Mouse (Mus musculus) granulocyte monocyte progenitor cell, adult 5-6 weeks (primary cell): ENCODE results near the gene Ube4a. TPM values are rescaled to one million over a fixed set of nuclear protein-coding genes. Genes with fewer than 3 reads are reported as not detected.

Source experiments
- ATAC-seq: replicated peaks from 2 replicates; pipeline ENCODE4 v1.8.0; 2016; ENCODE audit warnings: mild to moderate bottlenecking, moderate TSS enrichment, inconsistent platforms; ENCODE audit not compliant: poor library complexity, severe bottlenecking
- total RNA-seq, 2 experiments: library from RNA; stranded (forward) in 1 of 2; stranded (reverse) in 1 of 2; fragments of 200-712, 200-1000 nt in 1 of 2; fragments of >200 nt in 1 of 2; fragmentation: Nextera tagmentation in 1 of 2; gene quantifications; 2 replicates each; pipeline ENCODE4 v1.2.3; 2014 to 2017

Ube4a gene
- total RNA-seq, 2 experiments from 2014 or later = 28.5 to 49.8 TPM

DNA sequence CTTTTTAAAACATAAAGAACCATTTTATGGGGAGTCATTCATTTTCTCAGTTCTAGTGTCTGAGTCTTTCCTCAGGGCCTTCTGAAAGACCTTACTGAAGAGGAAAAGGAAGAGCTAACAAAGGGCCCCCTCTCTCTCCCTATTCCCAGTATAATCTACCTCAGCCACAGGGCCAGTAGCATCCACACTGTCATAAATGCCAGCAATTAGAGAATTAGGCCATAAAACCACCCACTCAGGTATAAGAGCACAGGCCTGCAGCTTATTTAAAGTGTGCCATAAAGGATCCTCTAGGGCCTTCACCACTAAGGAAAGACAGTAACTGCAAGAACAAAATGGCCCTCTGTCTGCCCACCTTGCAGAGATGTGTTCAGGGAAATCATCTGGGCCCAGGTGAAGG, 91.2 kb downstream of the Ube4a start:
- no peak for ATAC-seq

DNA sequence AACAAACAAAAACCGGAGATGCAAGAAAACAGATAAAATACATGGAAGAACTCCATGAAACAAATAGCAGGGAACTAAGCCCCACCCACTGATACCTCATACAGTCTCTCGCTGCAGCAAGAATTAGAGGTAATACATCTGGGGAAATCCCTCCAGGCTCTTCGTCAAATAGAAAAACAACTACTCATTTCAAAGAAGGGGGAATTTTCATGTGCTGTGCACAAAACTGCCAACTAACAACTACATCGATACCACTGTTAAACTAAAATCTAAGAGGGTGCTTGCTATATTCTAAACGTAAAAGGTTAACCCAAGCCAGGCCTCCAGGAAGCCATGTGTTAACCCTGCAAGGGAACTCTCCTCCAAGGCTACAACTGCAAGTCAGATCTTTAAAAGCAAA, 91.7 kb downstream of the Ube4a start:
- no peak for ATAC-seq

Other genes starting within 250 kb of the Ube4a start
- gene Phldb1, start 230.4 kb downstream of the Ube4a start, total RNA-seq (2014; fragmentation: Nextera tagmentation) = 2.5 and 3.6 TPM in 2 replicates
- 1.0 and 3.1 TPM in 2 replicates for gene Phldb1, start 230.4 kb downstream of the Ube4a start, total RNA-seq (2017)
- 133 and 158 TPM in 2 replicates for gene Arcn1, start 197.8 kb downstream of the Ube4a start, total RNA-seq (2014; fragmentation: Nextera tagmentation)
- 201 and 229 TPM in 2 replicates for gene Arcn1, start 197.8 kb downstream of the Ube4a start, total RNA-seq (2017)
- gene Ift46, start 197.7 kb downstream of the Ube4a start, total RNA-seq (2014; fragmentation: Nextera tagmentation) = 19.8 and 43.7 TPM in 2 replicates
- 32.7 and 39.6 TPM in 2 replicates for gene Ift46, start 197.7 kb downstream of the Ube4a start, total RNA-seq (2017)
- 1.6 TPM in 1 of 2 replicates, not detected in the other for gene Tmem25, start 166.3 kb downstream of the Ube4a start, total RNA-seq (2014; fragmentation: Nextera tagmentation)
- 0.34 TPM in 1 of 2 replicates, not detected in the other for gene Tmem25, start 166.3 kb downstream of the Ube4a start, total RNA-seq (2017)
- gene Ttc36, start 162.5 kb downstream of the Ube4a start, total RNA-seq (2014; fragmentation: Nextera tagmentation) = not detected in 2 replicates
- gene Ttc36, start 162.5 kb downstream of the Ube4a start, total RNA-seq (2017) = not detected in 2 replicates
- gene Kmt2a, start 84.3 kb downstream of the Ube4a start, total RNA-seq (2014; fragmentation: Nextera tagmentation) = 83.6 and 93.1 TPM in 2 replicates
- 7.4 and 10.8 TPM in 2 replicates for gene Kmt2a, start 84.3 kb downstream of the Ube4a start, total RNA-seq (2017)
- gene Atp5l, start 44.9 kb downstream of the Ube4a start, total RNA-seq (2014; fragmentation: Nextera tagmentation) = 710 and 961 TPM in 2 replicates
- gene Atp5l, start 44.9 kb downstream of the Ube4a start, total RNA-seq (2017) = 149 and 237 TPM in 2 replicates
- not detected in 2 replicates for gene Cd3g, start 14.8 kb upstream of the Ube4a start, total RNA-seq (2014; fragmentation: Nextera tagmentation)
- not detected in 2 replicates for gene Cd3g, start 14.8 kb upstream of the Ube4a start, total RNA-seq (2017)
- not detected in 2 replicates for gene Cd3d, start 16.2 kb upstream of the Ube4a start, total RNA-seq (2014; fragmentation: Nextera tagmentation)
- 0.21 TPM in 1 of 2 replicates, not detected in the other for gene Cd3d, start 16.2 kb upstream of the Ube4a start, total RNA-seq (2017)
- not detected in 2 replicates for gene Cd3e, start 44.0 kb upstream of the Ube4a start, total RNA-seq (2014; fragmentation: Nextera tagmentation)
- gene Cd3e, start 44.0 kb upstream of the Ube4a start, total RNA-seq (2017) = not detected in 2 replicates
- not detected in 2 replicates for gene Mpzl2, start 74.2 kb upstream of the Ube4a start, total RNA-seq (2014; fragmentation: Nextera tagmentation)
- not detected in 2 replicates for gene Mpzl2, start 74.2 kb upstream of the Ube4a start, total RNA-seq (2017)
- 0.19 TPM in 1 of 2 replicates, not detected in the other for gene Mpzl3, start 89.6 kb upstream of the Ube4a start, total RNA-seq (2014; fragmentation: Nextera tagmentation)
- gene Mpzl3, start 89.6 kb upstream of the Ube4a start, total RNA-seq (2017) = 1.2 and 2.2 TPM in 2 replicates
- gene Jaml, start 113.6 kb upstream of the Ube4a start, total RNA-seq (2014; fragmentation: Nextera tagmentation) = 0.51 TPM in 1 of 2 replicates, not detected in the other
- 2.4 and 3.4 TPM in 2 replicates for gene Jaml, start 113.6 kb upstream of the Ube4a start, total RNA-seq (2017)
- gene Scn2b, start 152.2 kb upstream of the Ube4a start, total RNA-seq (2014; fragmentation: Nextera tagmentation) = not detected in 2 replicates
- gene Scn2b, start 152.2 kb upstream of the Ube4a start, total RNA-seq (2017) = not detected in 2 replicates
- not detected in 2 replicates for gene Scn4b, start 172.8 kb upstream of the Ube4a start, total RNA-seq (2014; fragmentation: Nextera tagmentation)
- gene Scn4b, start 172.8 kb upstream of the Ube4a start, total RNA-seq (2017) = not detected in 2 replicates
- not detected in 2 replicates for gene BC049352, start 216.4 kb upstream of the Ube4a start, total RNA-seq (2014; fragmentation: Nextera tagmentation)
- not detected in 2 replicates for gene BC049352, start 216.4 kb upstream of the Ube4a start, total RNA-seq (2017)
- not detected in 2 replicates for gene Tmprss4, start 238.5 kb upstream of the Ube4a start, total RNA-seq (2014; fragmentation: Nextera tagmentation)
- not detected in 2 replicates for gene Tmprss4, start 238.5 kb upstream of the Ube4a start, total RNA-seq (2017)